Mouse (Mus musculus) left cerebral cortex, adult 9 months (tissue): ENCODE measurements at regions not wholly inside any gene's neighbourhood (a gene's known extent, or its start where the extent isn't known, plus 50 kb on each side); places are given as distances from the start of the nearest gene placed in this dataset.
A peak's percentile ranks its signal among the peaks of the same experiment; 100 is the strongest.

ENCODE experiments used
- DNase-seq, 2 experiments: peaks; one replicate each; pipeline ENCODE4 v3.0.0; 2022; ENCODE audit warnings: low spot score in 2 of 2

- DNase-seq = no peak
Observed at GRCm38 (mm10) chr10:111558675-111559340, 52.7 kb downstream of the Phlda1 start.

GRCm38 (mm10) chr10:111559341-111560246 lies 53.5 kb downstream of the Phlda1 start:
- DNase-seq = no peak

- no peak for DNase-seq
Observed at GRCm38 (mm10) chr10:111562628-111563027, 56.5 kb downstream of the Phlda1 start.

GRCm38 (mm10) chr10:111566873-111567381 lies 60.8 kb downstream of the Phlda1 start:
- peak; percentile 54 to 87 for DNase-seq

- no peak for DNase-seq
Observed at GRCm38 (mm10) chr10:111570501-111571258, 64.6 kb downstream of the Phlda1 start.

- DNase-seq = no peak
Observed at GRCm38 (mm10) chr10:111574231-111574630, 68.1 kb downstream of the Phlda1 start.

- no peak for DNase-seq
Observed at GRCm38 (mm10) chr10:111574812-111575211, 68.7 kb downstream of the Phlda1 start.

- DNase-seq = no peak
Observed at GRCm38 (mm10) chr10:111575256-111575655, 69.2 kb downstream of the Phlda1 start.

GRCm38 (mm10) chr10:111575926-111576325 lies 69.8 kb downstream of the Phlda1 start:
- no peak for DNase-seq

GRCm38 (mm10) chr10:111576395-111577069 lies 70.4 kb downstream of the Phlda1 start:
- DNase-seq = no peak

- no peak for DNase-seq
Observed at GRCm38 (mm10) chr10:111578536-111578935, 72.5 kb downstream of the Phlda1 start.

- no peak for DNase-seq
Observed at GRCm38 (mm10) chr10:111579481-111579880, 73.4 kb downstream of the Phlda1 start.

GRCm38 (mm10) chr10:111580401-111581100 lies 74.5 kb downstream of the Phlda1 start:
- DNase-seq = no peak

GRCm38 (mm10) chr10:111581847-111582246 lies 75.8 kb downstream of the Phlda1 start:
- DNase-seq = no peak

GRCm38 (mm10) chr10:111582321-111583123 lies 76.4 kb downstream of the Phlda1 start:
- DNase-seq = no peak

- no peak for DNase-seq
Observed at GRCm38 (mm10) chr10:111583124-111583743, 77.1 kb downstream of the Phlda1 start.

GRCm38 (mm10) chr10:111583744-111584152 lies 77.7 kb downstream of the Phlda1 start:
- DNase-seq = no peak

GRCm38 (mm10) chr10:111587891-111588611 lies 82.0 kb downstream of the Phlda1 start:
- DNase-seq = no peak

GRCm38 (mm10) chr10:111589186-111589585 lies 83.1 kb downstream of the Phlda1 start:
- no peak for DNase-seq
